Mouse (Mus musculus): Measurements from ENCODE around the gene Krtap2-4. TPM values are rescaled to one million over a fixed set of nuclear protein-coding genes. Genes with fewer than 3 reads are reported as not detected.
"Not testable (repeated sequence)": the region's sequence is repeated elsewhere in the genome, so short reads cannot be mapped to it uniquely, and the experiment has no call there.

The Krtap2-4 gene
- total RNA-seq, 2 experiments from 2014 or later: not detected

- Histone ChIP-seq H3K4me3 (no peak overlapping the region), H3K27ac (no peak overlapping the region)
- no peak for TF ChIP-seq CTCF (conservative IDR thresholded peaks at IDR 0.05)
- DNase-seq (ENCODE audit: low spot score in 2 of 2): no peak
Measured at GRCm38 (mm10) chr11:99630890-99631289, 16.2 kb upstream of the Krtap2-4 start.

DNA sequence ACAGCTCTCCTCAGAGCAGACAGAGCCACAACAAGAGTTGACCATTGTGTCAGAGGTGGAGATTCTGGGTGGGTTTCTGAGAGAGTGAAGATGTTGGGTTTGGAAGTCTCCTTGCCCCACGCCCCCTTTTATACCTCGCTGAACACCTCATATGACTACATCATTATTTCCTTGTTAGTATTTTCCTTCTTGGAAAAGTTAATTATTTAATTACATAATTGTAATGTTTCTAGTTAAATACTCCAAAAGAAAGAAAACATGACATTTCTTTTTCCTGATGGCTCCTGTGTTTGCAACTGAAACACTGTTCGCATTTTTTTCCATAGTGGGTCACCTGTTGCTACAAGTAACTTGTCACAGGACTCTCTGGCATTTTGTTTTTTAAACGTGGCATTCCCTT, 13.5 kb upstream of the Krtap2-4 start, which contains the start of gene Krtap4-1:
TSS of gene Krtap4-1 (minus strand) at position 101 of the 400 bp plus-strand sequence.
- no peak for DNase-seq (ENCODE audit: low spot score in 2 of 2)
- Histone ChIP-seq H3K27ac (no peak within 1 kb of the TSS), H3K4me3 (no peak within 1 kb of the TSS)
- no peak for TF ChIP-seq CTCF (conservative IDR thresholded peaks at IDR 0.05)

DNA sequence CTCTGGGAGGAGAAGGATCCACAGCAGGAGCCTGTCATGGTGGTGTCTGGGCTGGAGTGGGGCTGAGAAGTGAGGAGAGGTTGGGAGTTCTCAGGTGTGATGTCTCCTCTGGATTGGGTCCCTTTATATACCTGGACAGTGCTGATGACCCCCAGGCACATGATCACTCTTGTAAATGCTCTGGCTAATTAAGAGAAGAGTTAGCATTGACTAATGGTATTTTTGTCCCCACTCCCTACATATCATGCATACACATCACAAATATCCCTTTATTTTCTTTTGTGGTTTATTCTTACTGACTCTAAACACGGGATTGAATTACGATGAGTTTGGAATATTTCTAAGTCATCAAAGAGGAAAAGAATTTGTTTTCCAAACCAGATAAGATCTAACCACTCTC, 5.7 kb upstream of the Krtap2-4 start, which contains the start of gene Gm11562:
TSS of gene Gm11562 (minus strand) at position 101 of the 400 bp plus-strand sequence.
- no peak for TF ChIP-seq CTCF (conservative IDR thresholded peaks at IDR 0.05)
- DNase-seq (ENCODE audit: low spot score in 2 of 2): no peak
- no peak within 1 kb of the TSS for H3K27ac ChIP-seq
- no peak within 1 kb of the TSS for H3K4me3 ChIP-seq

- DNase-seq (ENCODE audit: low spot score in 2 of 2); H3K4me3 ChIP-seq: not testable (repeated sequence)
- H3K27ac ChIP-seq: peak within 1 kb of the TSS; percentile 50
Measured at GRCm38 (mm10) chr11:99610089-99610488, 4.6 kb downstream of the Krtap2-4 start, which contains the start of gene Gm11937. Gm11937 (minus strand) TSS chr11:99610189.

- TF ChIP-seq CTCF (conservative IDR thresholded peaks at IDR 0.05): no peak
- peak overlapping the region; percentile 50 for H3K27ac ChIP-seq
- DNase-seq (ENCODE audit: low spot score in 2 of 2): peak; percentile 28 to 34
- H3K4me3 ChIP-seq: no peak overlapping the region
Measured at GRCm38 (mm10) chr11:99609126-99609525, 5.5 kb downstream of the Krtap2-4 start.

GRCm38 (mm10) chr11:99603208-99603607, 11.4 kb downstream of the Krtap2-4 start, which contains the start of gene Gm11938:
Gm11938 (minus strand) TSS chr11:99603308.
- H3K27ac ChIP-seq; H3K4me3 ChIP-seq; DNase-seq (ENCODE audit: low spot score in 2 of 2): not testable (repeated sequence)

DNA sequence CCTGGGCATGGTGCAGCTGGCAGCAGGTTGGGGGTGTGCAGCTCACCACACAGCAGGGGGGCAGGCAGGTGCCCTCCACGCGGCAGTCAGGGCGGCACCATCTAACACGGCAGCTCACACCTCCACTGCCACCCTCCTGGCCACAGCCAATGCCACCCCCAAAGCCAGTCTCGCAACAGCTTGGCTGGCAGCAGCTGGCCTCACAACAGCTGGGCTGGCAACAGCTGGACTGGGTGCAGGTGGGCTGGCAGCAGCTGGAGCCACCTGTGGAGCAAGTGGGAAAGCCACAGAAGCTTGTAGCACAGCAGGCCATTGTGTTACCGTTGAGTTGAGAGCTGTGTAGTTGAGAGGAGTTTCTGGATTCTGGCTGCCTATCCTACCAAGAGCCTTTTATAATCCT, 16.9 kb downstream of the Krtap2-4 start, which contains the start of gene Krtap9-3:
TSS of gene Krtap9-3 (minus strand) at position 364 of the 400 bp plus-strand sequence.
- H3K27ac ChIP-seq; DNase-seq (ENCODE audit: low spot score in 2 of 2); H3K4me3 ChIP-seq: not testable (repeated sequence)

GRCm38 (mm10) chr11:99590981-99591380, 23.7 kb downstream of the Krtap2-4 start, which contains the start of gene Krtap1-3:
Krtap1-3 (minus strand) TSS chr11:99591339.
- Histone ChIP-seq H3K27ac (no peak within 1 kb of the TSS), H3K4me3 (no peak within 1 kb of the TSS)
- no peak for DNase-seq (ENCODE audit: low spot score in 2 of 2)
- no peak for TF ChIP-seq CTCF (conservative IDR thresholded peaks at IDR 0.05)

DNA sequence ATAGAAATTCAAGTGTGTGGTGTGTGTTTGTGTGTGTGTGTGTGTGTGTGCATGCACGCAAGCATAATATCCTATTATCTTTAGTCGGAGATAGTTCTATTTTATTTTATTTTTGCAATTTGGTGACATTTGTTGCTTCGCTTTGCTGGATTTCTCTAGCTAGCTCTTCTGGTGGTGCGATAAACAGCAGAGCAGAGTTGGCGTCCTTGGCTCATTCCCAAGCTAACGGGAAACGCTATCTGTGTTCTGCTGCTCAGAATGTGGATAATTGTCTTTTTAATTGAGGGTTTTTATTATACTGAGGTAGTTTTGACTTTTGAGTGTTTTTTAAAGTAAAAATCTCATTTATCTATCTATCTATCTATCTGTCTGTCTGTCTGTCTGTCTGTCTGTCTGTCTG, 29.6 kb downstream of the Krtap2-4 start:
- H3K27ac ChIP-seq: peak overlapping the region; percentile 82
- no peak overlapping the region for H3K4me3 ChIP-seq
- peak; percentile 59 to 64 for DNase-seq (ENCODE audit: low spot score in 2 of 2)
- TF ChIP-seq CTCF (conservative IDR thresholded peaks at IDR 0.05): no peak

DNA sequence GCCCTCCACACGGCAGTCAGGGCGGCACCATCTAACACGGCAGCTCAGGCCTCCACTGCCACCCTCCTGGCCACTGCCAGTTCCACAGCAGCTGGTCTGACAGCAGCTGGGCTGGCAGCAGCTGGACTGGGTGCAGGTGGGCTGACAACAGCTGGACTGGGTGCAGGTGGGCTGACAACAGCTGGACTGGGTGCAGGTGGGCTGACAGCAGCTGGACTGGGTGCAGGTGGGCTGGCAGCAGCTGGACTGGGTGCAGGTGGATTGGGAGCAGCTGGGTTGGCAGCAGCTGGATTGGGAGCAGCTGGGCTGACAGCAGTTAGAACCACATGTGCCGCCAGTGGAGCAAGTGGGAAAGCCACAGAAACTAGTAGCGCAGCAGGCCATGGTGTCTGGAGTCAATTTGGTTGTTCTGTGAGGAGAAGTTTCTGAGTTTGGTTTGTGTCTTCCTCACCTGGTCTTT, 31.4 kb downstream of the Krtap2-4 start, which contains the start of gene Krtap1-4:
TSS of gene Krtap1-4 (minus strand) at position 410 of the 460 bp plus-strand sequence.
- DNase-seq (ENCODE audit: low spot score in 2 of 2): no peak
- TF ChIP-seq CTCF (conservative IDR thresholded peaks at IDR 0.05): no peak
- Histone ChIP-seq H3K27ac (peak within 1 kb of the TSS; percentile 82), H3K4me3 (no peak within 1 kb of the TSS)

GRCm38 (mm10) chr11:99581564-99581963, 33.1 kb downstream of the Krtap2-4 start:
- no peak for DNase-seq (ENCODE audit: low spot score in 2 of 2)
- Histone ChIP-seq H3K27ac (no peak overlapping the region), H3K4me3 (no peak overlapping the region)
- TF ChIP-seq CTCF (conservative IDR thresholded peaks at IDR 0.05): no peak

- TF ChIP-seq CTCF (conservative IDR thresholded peaks at IDR 0.05): no peak
- Histone ChIP-seq H3K27ac (no peak overlapping the region), H3K4me3 (no peak overlapping the region)
- no peak for DNase-seq (ENCODE audit: low spot score in 2 of 2)
Measured at GRCm38 (mm10) chr11:99581051-99581450, 33.6 kb downstream of the Krtap2-4 start.

- no peak for TF ChIP-seq CTCF (conservative IDR thresholded peaks at IDR 0.05)
- no peak for DNase-seq (ENCODE audit: low spot score in 2 of 2)
- Histone ChIP-seq H3K4me3 (no peak within 1 kb of the TSS), H3K27ac (no peak within 1 kb of the TSS)
Measured at GRCm38 (mm10) chr11:99580636-99581035, 34.0 kb downstream of the Krtap2-4 start, which contains the start of gene Krtap1-5. Krtap1-5 (minus strand) TSS chr11:99581016.

DNA sequence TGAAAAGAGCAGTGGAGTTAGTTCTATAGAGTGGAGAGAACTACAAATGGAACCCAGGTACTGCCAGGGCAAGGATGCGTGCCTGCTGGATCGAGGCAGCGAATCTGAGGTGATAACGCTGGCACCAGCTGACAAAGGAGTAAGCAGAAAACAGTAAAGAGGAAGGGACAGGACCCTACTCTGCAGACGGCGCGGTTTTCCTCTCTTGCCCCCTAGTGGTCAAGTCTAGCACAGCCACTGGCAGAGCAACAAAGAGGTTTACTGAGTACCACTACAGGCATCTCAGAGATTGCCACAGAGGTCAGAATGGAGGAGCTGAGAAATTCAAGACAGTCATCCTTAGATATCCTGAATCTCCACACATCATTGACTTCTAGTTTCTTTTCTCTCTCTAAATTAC, 40.5 kb downstream of the Krtap2-4 start:
- H3K27ac ChIP-seq: no peak overlapping the region
- H3K4me3 ChIP-seq: no peak overlapping the region
- DNase-seq (ENCODE audit: low spot score in 2 of 2): peak; percentile 32 to 75
- TF ChIP-seq CTCF (conservative IDR thresholded peaks at IDR 0.05): peak; percentile 97
